Mouse (Mus musculus) megakaryocyte, embryonic 14.5 days (primary cell): ENCODE results near the gene Olfr1326-ps1.

Experiments used
- FLI1 ChIP-seq: IDR thresholded peaks from 2 replicates; pipeline ENCODE4 v1.6.1; 2012; ENCODE audit warnings: low read length, inconsistent platforms, mixed read lengths
- GATA1 ChIP-seq: IDR thresholded peaks from 3 replicates; pipeline ENCODE4 v1.6.1; 2012; ENCODE audit warnings: mixed read lengths, low read length, inconsistent platforms, borderline replicate concordance

DNA sequence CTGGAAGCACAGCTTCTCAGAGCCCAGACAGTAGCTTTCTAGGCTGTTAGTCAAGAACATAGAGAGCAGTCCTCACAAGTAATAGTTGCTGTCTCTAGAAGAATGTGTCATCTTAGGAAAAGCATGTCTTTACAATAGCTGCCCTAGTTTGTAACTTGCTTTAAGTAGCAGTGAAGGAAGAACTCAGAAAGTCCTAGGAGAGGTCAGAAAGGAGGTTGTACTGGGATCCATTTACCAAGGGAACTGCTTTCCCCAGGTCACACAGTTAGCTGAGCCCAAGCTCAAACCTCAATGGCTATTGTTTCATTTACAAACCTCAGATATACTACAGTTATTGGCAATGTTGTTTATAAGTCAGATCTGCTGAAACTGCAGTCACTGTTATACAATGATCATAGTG, at the start of gene Olfr1326-ps1:
- no peak for TF ChIP-seq GATA1
- TF ChIP-seq FLI1, result no peak
